Mouse (Mus musculus) adrenal gland, postnatal 4 days (tissue): ENCODE data around the gene BC030499. TPM values are rescaled to one million over a fixed set of nuclear protein-coding genes. Genes with fewer than 3 reads are reported as not detected.

Source experiments
- DNase-seq, 2 experiments: peaks; one replicate each; pipeline ENCODE4 v3.0.0; 2021 to 2022; ENCODE audit warnings: low spot score in 2 of 2, mixed read lengths in 2 of 2
- total RNA-seq, 2 experiments: library from RNA; stranded (reverse); gene quantifications; 2 replicates each; pipeline ENCODE4 v1.2.3; 2021

The BC030499 gene
- total RNA-seq, 2 experiments from 2014 or later: 0.73 to 1.5 TPM

- no peak for DNase-seq
Observed at GRCm38 (mm10) chr11:78344890-78345715, 54.5 kb downstream of the BC030499 start.

- no peak for DNase-seq
Observed at GRCm38 (mm10) chr11:78345801-78346200, 55.2 kb downstream of the BC030499 start.

Other genes starting within 250 kb of the BC030499 start
- gene Eral1, start 210.5 kb upstream of the BC030499 start, total RNA-seq: 10 to 100 TPM; 32.1 to 32.9 TPM
- gene Fam222b, start 196.2 kb upstream of the BC030499 start, total RNA-seq: 10 to 100 TPM; 20.3 to 22.1 TPM
- 10 to 100 TPM; 42.7 to 46.5 TPM for gene Traf4, start 125.3 kb upstream of the BC030499 start, total RNA-seq
- 10 to 100 TPM; 16.3 to 16.5 TPM for gene Nek8, start 114.2 kb upstream of the BC030499 start, total RNA-seq
- gene Tlcd1, start 114.1 kb upstream of the BC030499 start, total RNA-seq: 10 to 100 TPM; 45.2 to 46.9 TPM
- gene Rpl23a, start 107.3 kb upstream of the BC030499 start, total RNA-seq: 1,000 to 10,000 TPM; 2,039 to 2,132 TPM
- gene Rab34, start 102.4 kb upstream of the BC030499 start, total RNA-seq: 100 to 1,000 TPM; 120 to 124 TPM
- 1 to 10 TPM; 7.9 to 8.8 TPM for gene Proca1, start 97.4 kb upstream of the BC030499 start, total RNA-seq
- 10 to 100 TPM; 79.3 to 87.3 TPM for gene Sdf2, start 45.1 kb upstream of the BC030499 start, total RNA-seq
- gene Supt6, start 44.9 kb upstream of the BC030499 start, total RNA-seq: 10 to 100 TPM; 63.3 to 69.2 TPM
- 100 to 1,000 TPM; 137 to 138 TPM for gene 2610507B11Rik, start 29.1 kb upstream of the BC030499 start, total RNA-seq
- 10 to 100 TPM; 28.8 to 31.5 TPM for gene Spag5, start 10.7 kb downstream of the BC030499 start, total RNA-seq
- 10 to 100 TPM; 15.3 to 16.2 TPM for gene Aldoc, start 32.1 kb downstream of the BC030499 start, total RNA-seq
- gene Pigs, start 37.6 kb downstream of the BC030499 start, total RNA-seq: 10 to 100 TPM; 58.2 to 58.3 TPM
- gene Unc119, start 52.6 kb downstream of the BC030499 start, total RNA-seq: 10 to 100 TPM; 55.7 to 67.1 TPM
- gene Foxn1, start 95.7 kb downstream of the BC030499 start, total RNA-seq: under 1 TPM; 0.08 to 0.17 TPM
- 1 to 10 TPM in 1 of 2 experiments, under 1 TPM in 1; 0.11 to 1.8 TPM for gene Slc13a2, start 131.4 kb downstream of the BC030499 start, total RNA-seq
- 10 to 100 TPM; 15.4 to 16.7 TPM for gene Slc46a1, start 174.9 kb downstream of the BC030499 start, total RNA-seq
- 10 to 100 TPM in 1 of 2 experiments, 1 to 10 TPM in 1; 7.7 to 10.2 TPM for gene Sarm1, start 206.9 kb downstream of the BC030499 start, total RNA-seq
- gene Vtn, start 208.2 kb downstream of the BC030499 start, total RNA-seq: 100 to 1,000 TPM in 1 of 2 experiments, 10 to 100 TPM in 1; 10.1 to 212 TPM
- gene Sebox, start 212.6 kb downstream of the BC030499 start, total RNA-seq: not detected
- 10 to 100 TPM; 30.1 to 31.1 TPM for gene Tmem199, start 221.3 kb downstream of the BC030499 start, total RNA-seq
- gene Poldip2, start 221.4 kb downstream of the BC030499 start, total RNA-seq: 100 to 1,000 TPM; 153 to 166 TPM
- gene Tnfaip1, start 245.5 kb downstream of the BC030499 start, total RNA-seq: 10 to 100 TPM; 56.6 to 57.2 TPM
- 10 to 100 TPM; 80.5 to 84.7 TPM for gene Ift20, start 245.5 kb downstream of the BC030499 start, total RNA-seq